Mouse (Mus musculus) bone marrow, adult 2 months (tissue): ENCODE measurements around the gene Mgat4e.

Experiments
- CTCF ChIP-seq: fragments of 200-500 bp; IDR thresholded peaks from 2 replicates; pipeline ENCODE4 v1.5.1; 2011; ENCODE audit warnings: low read length, control low read depth; ENCODE audit not compliant: control insufficient read depth, insufficient read depth
- POLR2A ChIP-seq: fragments of 200-500 bp; IDR thresholded peaks from 2 replicates; pipeline ENCODE4 v1.6.1; 2011; ENCODE audit warnings: low read depth, mild to moderate bottlenecking, control low read depth, low read length, borderline replicate concordance; ENCODE audit not compliant: control insufficient read depth

- TF ChIP-seq POLR2A (no peak), CTCF (no peak)
Measured at GRCm38 (mm10) chr1:134515891-134516290, 33.6 kb downstream of the Mgat4e start.
